Mouse (Mus musculus): ENCODE measurements at regions not wholly inside any gene's neighbourhood (a gene's known extent, or its start where the extent isn't known, plus 50 kb on each side); places are given as distances from the start of the nearest gene placed in this dataset.

DNA sequence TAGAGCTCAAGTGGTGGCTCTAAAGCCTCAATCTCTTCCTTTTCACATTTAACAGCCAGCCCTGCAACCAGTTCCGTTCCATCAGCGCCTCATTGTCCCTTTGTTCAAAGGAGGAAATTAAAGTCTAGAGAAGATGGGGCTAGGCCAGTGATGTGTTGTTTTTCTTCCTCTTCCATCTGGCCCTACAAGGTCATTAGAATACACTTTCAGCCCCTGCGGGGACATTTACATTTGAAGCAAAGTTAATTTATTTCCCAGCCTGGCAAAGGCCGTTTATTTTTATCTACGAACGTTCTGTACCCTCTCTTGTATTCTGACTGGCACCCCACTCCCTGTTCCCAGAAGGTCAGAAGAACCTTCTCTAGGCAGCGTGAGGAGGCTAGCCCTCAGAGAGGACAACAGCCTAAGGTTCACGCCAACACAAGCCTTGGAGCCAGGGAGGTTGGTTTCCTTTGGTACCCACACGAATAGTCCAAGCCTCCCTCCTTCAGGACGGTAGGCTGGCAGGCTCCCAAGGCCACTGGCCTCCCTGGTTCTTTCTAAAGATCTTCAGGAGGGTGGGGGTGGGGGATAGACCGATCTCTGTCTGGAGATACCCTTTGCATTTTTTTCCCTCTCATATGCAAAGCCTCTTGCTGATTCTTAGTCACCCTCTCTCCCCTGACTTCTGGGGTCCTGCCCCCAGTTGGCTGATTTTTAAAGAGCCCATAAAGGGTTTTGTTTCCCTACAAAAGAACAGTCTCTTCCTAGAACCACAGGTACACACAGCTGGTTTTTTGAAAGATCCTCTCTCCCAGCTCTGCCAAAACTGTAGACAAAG, 111.6 kb downstream of the Rpap3 start:
- TF ChIP-seq MAZ (IDR thresholded peaks at IDR 0.05; ENCODE audit: low read depth, low read length) = no peak
- TF ChIP-seq UBTF (IDR thresholded peaks at IDR 0.05; ENCODE audit: low read depth, low read length) = no peak
